Mouse (Mus musculus) heart, postnatal 0 days (tissue): ENCODE results near the gene Elk4. TPM values are rescaled to one million over a fixed set of nuclear protein-coding genes. Genes with fewer than 3 reads are reported as not detected.

Experiments used
- ATAC-seq: fragments of 200-750 bp; cut with Nextera tagmentation; 2 replicates; pipeline ENCODE4 v1.8.0; 2017; ENCODE audit warnings: low read depth, moderate number of reproducible peaks, moderate library complexity; ENCODE audit not compliant: insufficient read depth
- DNase-seq: peaks from one replicate; pipeline ENCODE4 v3.0.0-alpha.2; 2016; ENCODE audit warnings: low spot score
- H3K27ac ChIP-seq: fragments of 300-500 bp; sonication (generic); 2 replicates; pipeline ENCODE4 v1.5.1; 2014; ENCODE audit warnings: low read depth, mild to moderate bottlenecking
- H3K27me3 ChIP-seq: fragments of 300-500 bp; sonication (generic); 2 replicates; pipeline ENCODE4 v1.6.1; 2014; ENCODE audit warnings: low read length, mixed read lengths; ENCODE audit not compliant: control insufficient read depth, insufficient read depth
- H3K36me3 ChIP-seq: fragments of 300-500 bp; sonication (generic); replicated peaks from 2 replicates; pipeline ENCODE4 v1.6.1; 2014; ENCODE audit warnings: low read length, mixed read lengths; ENCODE audit not compliant: control insufficient read depth, insufficient read depth
- H3K4me1 ChIP-seq: fragments of 300-500 bp; sonication (generic); 2 replicates; pipeline ENCODE4 v1.6.1; 2014; ENCODE audit warnings: antibody characterized with exemption; ENCODE audit not compliant: control insufficient read depth, insufficient read depth
- H3K4me2 ChIP-seq: fragments of 300-500 bp; sonication (generic); 2 replicates; pipeline ENCODE4 v1.6.1; 2014; ENCODE audit warnings: low read depth, mild to moderate bottlenecking, low read length, moderate library complexity
- H3K4me3 ChIP-seq: fragments of 300-500 bp; sonication (generic); 2 replicates; pipeline ENCODE4 v1.5.1; 2014; ENCODE audit warnings: low read depth, low read length
- H3K9ac ChIP-seq: fragments of 300-500 bp; sonication (generic); replicated peaks from 2 replicates; pipeline ENCODE4 v1.6.1; 2014; ENCODE audit warnings: low read depth, low read length, mixed read lengths
- H3K9me3 ChIP-seq: fragments of 300-500 bp; sonication (generic); replicated peaks from 2 replicates; pipeline ENCODE4 v1.6.1; 2016; ENCODE audit warnings: low read length; ENCODE audit not compliant: control insufficient read depth
- CTCF ChIP-seq: IDR thresholded peaks from 2 replicates; pipeline ENCODE4 v1.5.1; 2016; ENCODE audit warnings: antibody characterized with exemption, control low read depth, low read depth
- EP300 ChIP-seq: IDR thresholded peaks from 2 replicates; pipeline ENCODE4 v1.6.1; 2016; ENCODE audit warnings: antibody characterized with exemption, low read depth
- WGBS: fragments of 180-500 bp; shearing (Covaris S2); extraction: QIAGEN DNeasy Blood & Tissue Kit; methylation state at CpG from one replicate; pipeline ENCODE4 v1.1.7; 2014; 5-methylcytosine and 5-hydroxymethylcytosine counted together
- polyA plus RNA-seq: library from polyadenylated mRNA; unstranded; fragments of >200 nt; fragmentation: Nextera tagmentation; extraction: Ambion mirVana; gene quantifications from 2 replicates; pipeline ENCODE4 v1.2.1, GENCODE M21; 2015
- total RNA-seq: library from RNA; depleted of rRNA; stranded (reverse); fragments of >200 nt; gene quantifications from 2 replicates; pipeline ENCODE4 v1.2.3, GENCODE M21; 2014; ENCODE audit warnings: low replicate concordance; rRNA removed

Gene Elk4
- total and polyA plus RNA-seq, 2 experiments from 2014 or later: 13.3 to 32.9 TPM

- ATAC-seq (no peak), DNase-seq (no peak)
- Histone ChIP-seq H3K4me3 (no peak overlapping the region), H3K36me3 (no peaks in the 10 kb centered on the region), H3K27ac (no peak overlapping the region), H3K4me2 (no peak overlapping the region), H3K9me3 (no peaks in the 10 kb centered on the region), H3K27me3 (peaks cover 44% of the 10 kb centered on the region), H3K4me1 (peaks cover 6% of the 10 kb centered on the region), H3K9ac (no peak overlapping the region)
- 90% methylated on average over 8 of the region's 8 CpGs for WGBS
- TF ChIP-seq CTCF: no peak
- TF ChIP-seq EP300: no peak
Measured at GRCm38 (mm10) chr1:132069436-132069835, 62.0 kb downstream of the Elk4 start.

GRCm38 (mm10) chr1:132070659-132071058 is 63.3 kb downstream of the Elk4 start:
- no peak overlapping the region for H3K9ac ChIP-seq
- peaks cover 36% of the 10 kb centered on the region for H3K27me3 ChIP-seq
- TF ChIP-seq EP300 (no peak), CTCF (no peak)
- no peak for ATAC-seq
- no peak overlapping the region for H3K4me3 ChIP-seq
- H3K27ac ChIP-seq: no peak overlapping the region
- WGBS: 83% methylated on average over 3 of the region's 3 CpGs
- H3K36me3 ChIP-seq: no peaks in the 10 kb centered on the region
- peaks cover 6% of the 10 kb centered on the region for H3K4me1 ChIP-seq
- DNase-seq: no peak
- H3K4me2 ChIP-seq: no peak overlapping the region
- no peaks in the 10 kb centered on the region for H3K9me3 ChIP-seq

GRCm38 (mm10) chr1:132075576-132075975 is 68.2 kb downstream of the Elk4 start:
- WGBS: 79% methylated on average over 10 of the region's 10 CpGs
- no peak overlapping the region for H3K27ac ChIP-seq
- H3K9ac ChIP-seq: no peak overlapping the region
- H3K4me1 ChIP-seq: no peaks in the 10 kb centered on the region
- ATAC-seq (no peak), DNase-seq (no peak)
- TF ChIP-seq EP300 (no peak), CTCF (no peak)
- no peak overlapping the region for H3K4me3 ChIP-seq
- no peaks in the 10 kb centered on the region for H3K9me3 ChIP-seq
- no peaks in the 10 kb centered on the region for H3K27me3 ChIP-seq
- H3K36me3 ChIP-seq: no peaks in the 10 kb centered on the region
- H3K4me2 ChIP-seq: no peak overlapping the region

- Histone ChIP-seq H3K36me3 (no peaks in the 10 kb centered on the region), H3K4me1 (no peaks in the 10 kb centered on the region), H3K9me3 (no peaks in the 10 kb centered on the region), H3K4me3 (no peak overlapping the region), H3K27me3 (no peaks in the 10 kb centered on the region), H3K4me2 (no peak overlapping the region), H3K27ac (no peak overlapping the region), H3K9ac (no peak overlapping the region)
- 81% methylated on average over 2 of the region's 2 CpGs for WGBS
- no peak for TF ChIP-seq EP300
- TF ChIP-seq CTCF: no peak
- DNase-seq (no peak), ATAC-seq (no peak)
Measured at GRCm38 (mm10) chr1:132078413-132078812, 71.0 kb downstream of the Elk4 start.

Other genes starting within 250 kb of the Elk4 start
- gene Pm20d1, start 210.2 kb upstream of the Elk4 start, total RNA-seq: 1.6 and 3.5 TPM in 2 replicates
- 4.8 and 6.4 TPM in 2 replicates for gene Pm20d1, start 210.2 kb upstream of the Elk4 start, polyA plus RNA-seq
- 24.2 and 29.7 TPM in 2 replicates for gene Slc41a1, start 180.1 kb upstream of the Elk4 start, total RNA-seq
- 9.0 and 10.3 TPM in 2 replicates for gene Slc41a1, start 180.1 kb upstream of the Elk4 start, polyA plus RNA-seq
- 14.7 and 16.6 TPM in 2 replicates for gene Rab29, start 140.4 kb upstream of the Elk4 start, total RNA-seq
- gene Rab29, start 140.4 kb upstream of the Elk4 start, polyA plus RNA-seq: 18.8 and 21.1 TPM in 2 replicates
- 58.2 and 73.2 TPM in 2 replicates for gene Nucks1, start 97.1 kb upstream of the Elk4 start, total RNA-seq
- gene Nucks1, start 97.1 kb upstream of the Elk4 start, polyA plus RNA-seq: 24.6 and 27.0 TPM in 2 replicates
- gene Slc45a3, start 44.6 kb upstream of the Elk4 start, total RNA-seq: 9.5 and 23.6 TPM in 2 replicates
- 2.6 and 2.8 TPM in 2 replicates for gene Slc45a3, start 44.6 kb upstream of the Elk4 start, polyA plus RNA-seq
- 4.4 and 4.5 TPM in 2 replicates for gene Mfsd4a, start 60.5 kb downstream of the Elk4 start, total RNA-seq
- 4.2 and 6.4 TPM in 2 replicates for gene Mfsd4a, start 60.5 kb downstream of the Elk4 start, polyA plus RNA-seq
- gene Cdk18, start 132.1 kb downstream of the Elk4 start, total RNA-seq: 4.0 and 6.2 TPM in 2 replicates
- gene Cdk18, start 132.1 kb downstream of the Elk4 start, polyA plus RNA-seq: 1.9 and 2.0 TPM in 2 replicates
- not detected in 2 replicates for gene Lemd1, start 183.8 kb downstream of the Elk4 start, total RNA-seq
- gene Lemd1, start 183.8 kb downstream of the Elk4 start, polyA plus RNA-seq: not detected in 2 replicates
- 0.39 TPM in 1 of 2 replicates, not detected in the other for gene AC124108.1, start 183.8 kb downstream of the Elk4 start, total RNA-seq
- gene AC124108.1, start 183.8 kb downstream of the Elk4 start, polyA plus RNA-seq: not detected in 2 replicates
- not detected in 2 replicates for gene Gm10188, start 222.2 kb downstream of the Elk4 start, total RNA-seq
- gene Gm10188, start 222.2 kb downstream of the Elk4 start, polyA plus RNA-seq: not detected in 2 replicates